Mouse (Mus musculus) C2C12 (cell line): Measurements from ENCODE around the gene Fzd2.
A peak's percentile ranks its signal among the peaks of the same experiment; 100 is the strongest.

Experiments
- CEBPB ChIP-seq: IDR thresholded peaks from one replicate; pipeline ENCODE4 v1.6.1; 2011; ENCODE audit warnings: low read depth, mild to moderate bottlenecking, control low read depth, moderate library complexity
- CTCF ChIP-seq: IDR thresholded peaks from one replicate; pipeline ENCODE4 v1.5.1; 2011; ENCODE audit not compliant: control insufficient read depth, insufficient read depth, insufficient read length
- FOSL1 ChIP-seq: IDR thresholded peaks from one replicate; pipeline ENCODE4 v1.8.0; 2011; ENCODE audit warnings: mild to moderate bottlenecking, low read length; ENCODE audit not compliant: poor library complexity, insufficient read depth, severe bottlenecking
- MAX ChIP-seq: IDR thresholded peaks from one replicate; pipeline ENCODE4 v1.6.1; 2011; ENCODE audit warnings: mild to moderate bottlenecking, control low read depth
- MYOG ChIP-seq: IDR thresholded peaks from one replicate; pipeline ENCODE4 v1.6.1; 2011; ENCODE audit not compliant: control insufficient read depth, insufficient read length; ENCODE audit errors: extremely low read depth
- USF1 ChIP-seq: IDR thresholded peaks from one replicate; pipeline ENCODE4 v1.6.1; 2011; ENCODE audit warnings: low read depth, mild to moderate bottlenecking, control low read depth, moderate library complexity

GRCm38 (mm10) chr11:102572866-102573663, 31.1 kb upstream of the Fzd2 start:
- TF ChIP-seq CTCF (peak; percentile 10), USF1 (no peak), FOSL1 (no peak), MYOG (no peak), MAX (no peak), CEBPB (no peak)
